Mouse (Mus musculus) neural tube, embryonic 10.5 days (tissue): ENCODE measurements around the gene Amz1.

Source experiments
- DNase-seq: peaks from one replicate; pipeline ENCODE4 v3.0.0-alpha.2; 2017; ENCODE audit warnings: low spot score; ENCODE audit errors: extremely low spot score

Amz1 gene

DNA sequence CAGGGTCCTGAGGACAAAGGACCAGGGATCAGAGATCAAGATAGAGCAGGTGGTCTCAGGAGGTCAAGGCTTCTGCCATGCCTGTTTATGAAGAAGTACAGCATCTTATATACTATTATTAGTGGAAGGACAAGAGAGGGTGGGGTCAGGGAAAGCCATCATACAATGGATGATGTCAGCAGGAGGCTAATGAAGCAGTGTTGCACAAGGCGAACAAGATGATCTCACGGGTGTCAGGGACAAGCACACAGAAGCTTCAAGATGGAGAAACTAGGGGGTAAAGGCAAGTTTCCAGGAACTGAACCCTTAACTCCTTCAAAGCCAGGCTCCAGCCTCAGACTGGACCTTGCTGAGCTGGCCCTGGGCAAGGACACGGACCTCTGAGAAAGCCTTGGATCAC lies 1.8 kb upstream of the Amz1 start:
- DNase-seq: no peak

GRCm38 (mm10) chr5:140726062-140726839 lies 2.3 kb downstream of the Amz1 start:
- DNase-seq: no peak

- DNase-seq: no peak
Observed at GRCm38 (mm10) chr5:140726946-140727740, 3.2 kb downstream of the Amz1 start.

GRCm38 (mm10) chr5:140731040-140731797 lies 7.3 kb downstream of the Amz1 start:
- no peak for DNase-seq

DNA sequence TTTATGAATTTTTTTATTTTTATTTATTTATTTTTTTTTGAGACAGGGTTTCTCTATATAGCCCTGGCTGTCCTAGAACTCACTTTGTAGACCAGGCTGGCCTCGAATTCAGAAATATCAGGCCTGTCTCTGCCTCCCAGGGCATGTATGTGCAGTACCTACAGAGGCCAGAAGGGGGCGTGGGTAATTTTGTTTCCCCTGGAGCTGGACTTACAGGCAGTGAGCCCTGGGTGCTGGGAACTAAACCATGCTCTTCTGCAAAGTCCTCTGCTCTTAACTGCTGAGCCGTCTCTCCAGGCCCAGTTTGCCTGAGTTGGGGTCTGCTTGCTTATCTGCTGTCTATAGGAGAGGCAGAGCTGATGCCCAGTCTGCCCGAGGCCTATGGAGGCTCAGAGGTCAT lies 8.3 kb downstream of the Amz1 start:
- peak; percentile 31 for DNase-seq

DNA sequence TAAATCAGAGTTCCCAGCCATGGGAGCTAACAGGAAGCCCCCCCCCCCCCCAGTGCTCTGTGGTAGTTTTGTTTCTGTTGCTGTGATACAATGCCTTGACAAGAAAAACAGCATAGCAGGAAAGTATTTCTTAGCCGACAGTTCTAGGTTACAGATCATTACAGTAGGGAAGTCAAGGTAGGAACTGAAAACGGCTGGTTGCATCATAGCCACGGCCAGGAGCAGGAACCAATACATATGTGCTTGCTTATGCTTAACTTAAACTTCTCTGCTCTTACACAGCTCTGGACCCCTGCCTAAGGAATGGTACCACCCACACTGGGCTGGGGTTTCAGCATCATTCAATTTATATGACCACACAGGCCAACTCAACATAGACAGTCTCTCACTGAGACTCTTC lies 9.4 kb downstream of the Amz1 start:
- no peak for DNase-seq

GRCm38 (mm10) chr5:140735297-140735696 lies 11.4 kb downstream of the Amz1 start:
- peak; percentile 33 for DNase-seq

DNA sequence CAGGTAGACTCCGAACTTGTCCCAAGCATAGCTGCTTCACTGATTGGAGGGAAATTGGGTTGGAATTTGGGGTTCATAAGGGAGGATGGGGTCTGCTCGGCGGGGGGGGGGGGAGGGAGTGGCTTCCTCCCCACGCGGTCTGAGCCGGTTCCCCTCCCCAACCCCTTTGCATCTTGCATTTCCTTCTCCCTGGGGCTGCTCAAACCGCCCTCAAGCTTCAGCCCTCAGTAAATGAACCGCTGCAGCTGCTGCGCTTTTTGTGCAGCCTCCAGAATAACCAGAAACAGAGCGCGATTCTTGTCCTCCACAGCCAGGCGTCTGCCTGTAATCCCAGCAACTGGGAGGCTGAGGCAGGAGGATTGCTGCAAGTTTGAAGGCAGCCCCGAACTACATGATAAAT lies 12.2 kb downstream of the Amz1 start:
- DNase-seq: no peak

DNA sequence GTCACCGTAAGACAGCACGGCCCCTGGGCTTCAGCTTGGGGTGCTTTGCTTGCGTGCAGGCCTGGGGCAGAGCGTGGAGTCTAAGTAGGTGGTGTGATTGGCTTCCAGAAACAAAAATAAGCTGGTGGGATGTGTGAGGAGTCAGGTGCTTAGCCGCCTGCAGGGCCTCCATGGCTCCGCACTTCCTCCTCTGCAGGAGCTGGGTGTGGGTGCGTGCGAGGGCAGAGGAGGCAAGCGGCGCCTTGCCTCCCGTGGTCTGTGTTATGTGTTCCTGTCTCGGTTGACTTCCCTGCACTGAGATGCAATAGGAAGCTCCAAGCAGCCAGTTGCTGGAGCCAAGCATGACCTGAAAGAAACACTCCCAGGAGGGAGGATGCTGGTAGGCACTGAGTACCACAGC lies 15.9 kb downstream of the Amz1 start:
- DNase-seq: no peak

- no peak for DNase-seq
Observed at GRCm38 (mm10) chr5:140741040-140741439, 17.1 kb downstream of the Amz1 start.

DNA sequence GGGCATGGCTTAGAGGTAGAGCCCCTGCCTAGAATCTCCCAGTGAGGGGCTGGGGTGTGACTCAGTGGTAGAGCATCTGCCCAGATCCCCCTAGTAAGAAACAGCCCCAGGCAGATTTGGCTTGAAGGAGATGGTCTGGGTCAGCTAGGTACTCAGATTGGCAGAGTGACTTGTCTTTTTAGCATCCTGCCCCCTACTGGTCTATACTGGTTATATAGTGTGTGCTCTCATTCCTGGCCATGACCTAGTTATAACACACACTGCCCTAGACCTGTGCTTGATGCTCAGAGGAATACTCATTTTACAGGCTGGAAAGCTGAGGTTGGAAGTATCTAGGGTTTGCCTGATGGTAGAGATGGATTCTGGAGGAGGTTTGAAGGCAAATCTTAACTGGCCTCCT lies 17.9 kb downstream of the Amz1 start:
- no peak for DNase-seq

GRCm38 (mm10) chr5:140743706-140744131 lies 19.8 kb downstream of the Amz1 start:
- no peak for DNase-seq

- no peak for DNase-seq
Observed at GRCm38 (mm10) chr5:140748425-140748824, 24.5 kb downstream of the Amz1 start.

GRCm38 (mm10) chr5:140749062-140749875 lies 25.3 kb downstream of the Amz1 start:
- peak; percentile 79 for DNase-seq

- DNase-seq: no peak
Observed at GRCm38 (mm10) chr5:140750925-140751324, 27.0 kb downstream of the Amz1 start.

GRCm38 (mm10) chr5:140752041-140752440 lies 28.1 kb downstream of the Amz1 start:
- DNase-seq: no peak

DNA sequence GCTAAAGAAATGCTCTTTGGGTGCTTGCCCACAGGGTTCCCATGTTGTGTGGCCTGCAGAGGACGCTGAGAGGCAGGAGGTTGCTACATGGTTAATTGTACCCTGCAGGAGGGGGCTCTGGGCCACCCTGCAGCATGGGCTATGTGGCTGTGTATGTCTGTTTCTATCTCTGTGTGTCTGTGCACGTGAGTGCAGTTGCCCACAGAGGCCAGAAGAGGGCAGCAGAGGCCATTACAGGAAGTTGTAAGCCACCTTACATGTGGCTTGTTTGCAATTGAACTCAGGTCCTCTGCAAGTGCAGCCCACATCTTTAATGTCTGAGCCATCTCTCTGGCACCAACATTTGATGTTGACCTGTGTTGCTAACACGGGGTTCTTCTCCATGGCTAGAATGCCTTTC lies 28.7 kb downstream of the Amz1 start:
- no peak for DNase-seq

- no peak for DNase-seq
Observed at GRCm38 (mm10) chr5:140753223-140753622, 29.3 kb downstream of the Amz1 start.

DNA sequence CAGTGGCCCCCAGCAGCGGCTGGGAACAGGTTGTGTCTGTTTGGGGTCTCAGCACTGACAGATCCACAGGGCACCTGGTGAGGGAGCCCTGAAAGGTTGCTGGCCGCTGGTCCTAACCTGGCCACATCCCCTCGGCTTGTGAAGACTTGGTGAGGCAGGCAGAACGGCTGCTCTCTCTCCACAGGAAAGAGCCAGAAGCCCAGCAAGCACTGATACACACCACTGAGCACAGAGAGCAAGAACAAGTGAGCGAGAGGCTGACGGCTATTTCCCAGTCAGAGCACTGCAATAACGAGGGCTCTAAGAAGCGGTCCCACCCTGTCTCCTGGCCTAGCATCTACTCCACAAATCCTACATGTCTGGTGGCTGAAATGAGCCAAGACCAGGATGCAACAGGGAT lies 34.9 kb downstream of the Amz1 start:
- DNase-seq: no peak

DNA sequence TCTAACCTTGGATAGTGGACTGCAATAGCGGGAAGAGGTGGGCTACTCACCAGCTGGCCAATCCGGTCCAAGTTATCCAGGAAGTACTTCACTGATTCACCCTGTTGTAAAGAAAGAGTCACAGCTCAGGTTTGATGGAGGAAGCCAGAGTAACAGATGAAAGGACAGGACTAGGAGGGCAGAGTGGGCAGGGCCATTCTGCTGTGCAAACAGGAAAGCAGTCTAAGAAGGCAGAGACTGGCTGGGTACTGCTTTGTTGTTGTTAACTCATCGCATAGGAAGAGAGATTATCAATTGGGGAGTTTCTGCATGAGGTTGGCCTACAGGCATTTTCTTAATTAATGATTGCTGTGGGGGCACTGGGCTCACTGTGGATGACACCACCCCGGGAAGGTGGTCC lies 38.6 kb downstream of the Amz1 start:
- DNase-seq: no peak
